Mouse (Mus musculus): ENCODE results near the gene Nop56.
A peak's percentile ranks its signal among the peaks of the same experiment; 100 is the strongest.

GRCm38 (mm10) chr2:130275649-130276048 is 1.4 kb downstream of the Nop56 start:
- TF ChIP-seq CTCF (conservative IDR thresholded peaks at IDR 0.05; ENCODE audit: low read length) (peak; percentile 79), NANOG (IDR thresholded peaks at IDR 0.05; ENCODE audit: borderline replicate concordance, low read length) (no peak), POU5F1 (IDR thresholded peaks at IDR 0.05; ENCODE audit: borderline replicate concordance, low read length) (no peak)

Data from E14TG2a.4 (cell line).